Mouse (Mus musculus) kidney, adult 9 months (tissue): ENCODE measurements around the gene Fbxl5.

Source experiments
- DNase-seq: peaks from one replicate; pipeline ENCODE4 v3.0.0; 2022

The Fbxl5 gene

DNA sequence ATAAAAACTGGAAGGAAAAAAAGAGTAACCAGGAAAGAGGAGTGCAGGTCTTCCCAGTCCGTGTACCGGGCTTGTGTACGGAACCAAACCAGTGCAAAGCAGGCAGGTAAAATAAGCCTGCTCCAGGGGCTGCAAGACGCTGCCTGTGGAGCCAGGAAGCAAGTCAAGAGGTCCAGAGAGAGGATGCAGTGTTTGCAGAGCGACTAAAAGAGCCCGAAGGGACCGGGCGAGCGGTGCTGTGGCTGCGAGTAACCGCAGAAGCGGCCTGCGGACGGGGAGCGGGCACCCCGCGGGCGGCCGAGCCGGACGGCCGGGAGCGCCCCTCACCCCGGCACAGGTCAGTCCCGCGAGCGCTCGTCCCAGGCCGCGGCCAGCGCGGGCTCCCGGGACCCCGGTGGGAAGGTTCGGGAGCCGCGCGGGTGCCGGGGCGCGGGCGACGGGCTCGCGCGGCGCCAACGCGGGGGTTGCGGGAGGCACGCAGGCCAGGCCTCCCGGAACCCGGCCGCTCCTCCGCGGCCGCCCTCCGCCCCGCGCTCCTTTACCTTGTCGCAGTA is 39.9 kb downstream of the Fbxl5 start:
- peak; percentile 27 for DNase-seq

DNA sequence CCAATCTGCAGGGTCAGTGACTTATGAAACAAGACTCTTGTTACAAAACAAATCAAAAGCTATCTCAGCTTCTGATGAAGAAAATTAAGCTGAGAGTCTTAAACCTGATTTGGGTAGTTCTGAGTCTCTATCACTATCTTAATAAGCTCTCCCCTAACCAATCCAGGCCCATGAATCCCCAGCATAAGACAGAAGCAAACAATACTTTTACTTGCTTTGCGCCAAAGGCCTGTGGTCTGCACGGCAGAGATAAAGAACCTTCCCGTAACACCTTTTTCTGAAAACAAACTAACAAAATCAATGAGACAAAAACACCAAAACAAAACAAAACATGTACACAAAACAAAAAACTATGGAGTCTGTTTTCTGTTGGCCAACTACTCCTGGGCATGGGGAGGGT is 42.9 kb downstream of the Fbxl5 start:
- DNase-seq, result no peak

DNA sequence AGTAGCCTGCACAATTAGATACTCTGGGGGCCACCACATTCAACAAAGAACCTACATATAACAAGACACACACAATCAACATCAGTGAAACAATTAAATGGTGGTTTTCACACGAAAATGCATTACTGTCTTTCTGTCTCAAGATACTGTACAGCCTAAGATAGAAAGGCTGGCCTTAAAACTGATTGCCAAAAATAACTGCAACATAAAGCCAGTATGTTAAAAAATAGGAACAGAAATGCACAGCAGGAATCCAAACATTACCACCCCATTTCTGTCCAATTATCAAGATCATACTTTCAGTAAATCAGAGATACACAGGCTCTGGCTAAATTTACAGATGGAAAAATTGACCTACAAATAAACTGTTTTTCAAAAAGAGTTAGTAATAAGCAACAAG is 44.4 kb downstream of the Fbxl5 start:
- DNase-seq, result no peak

DNA sequence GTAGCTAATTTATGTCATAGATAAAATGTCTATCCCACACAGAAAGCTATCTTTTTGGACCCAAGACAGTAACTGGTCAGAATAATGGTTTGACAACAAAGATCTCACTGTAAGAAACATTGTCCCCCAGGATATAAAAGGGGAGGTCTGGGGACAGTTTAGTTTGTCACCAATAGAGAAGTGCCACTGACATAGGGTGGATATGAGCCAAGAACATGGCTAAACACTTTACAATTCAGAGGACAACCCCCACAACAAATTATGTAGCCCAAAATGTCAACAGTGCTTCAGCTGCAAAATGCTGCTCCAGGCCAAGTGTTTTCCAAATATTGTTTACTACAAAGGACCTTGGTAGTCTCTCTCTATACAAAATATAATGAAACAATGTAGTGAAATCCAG is 45.0 kb downstream of the Fbxl5 start:
- DNase-seq, result no peak

DNA sequence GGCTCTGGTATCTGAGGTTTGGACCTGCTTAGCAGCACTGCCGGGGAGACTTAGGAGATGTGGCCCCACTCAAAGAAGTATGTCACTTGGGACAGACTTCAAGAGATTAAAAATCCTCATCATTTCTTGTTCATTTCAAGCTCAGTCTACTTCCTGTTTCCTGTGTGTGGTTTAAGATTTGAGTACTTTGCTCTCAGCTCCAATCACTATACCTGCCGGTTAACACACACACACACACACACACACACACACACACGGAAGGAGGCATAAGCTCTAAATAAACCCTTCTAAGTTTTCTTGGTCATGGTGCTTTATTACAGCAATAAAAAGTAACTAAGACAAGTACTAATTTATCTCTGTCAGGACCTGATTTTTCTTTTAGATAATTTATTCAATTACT is 49.9 kb downstream of the Fbxl5 start:
- DNase-seq, result no peak

DNA sequence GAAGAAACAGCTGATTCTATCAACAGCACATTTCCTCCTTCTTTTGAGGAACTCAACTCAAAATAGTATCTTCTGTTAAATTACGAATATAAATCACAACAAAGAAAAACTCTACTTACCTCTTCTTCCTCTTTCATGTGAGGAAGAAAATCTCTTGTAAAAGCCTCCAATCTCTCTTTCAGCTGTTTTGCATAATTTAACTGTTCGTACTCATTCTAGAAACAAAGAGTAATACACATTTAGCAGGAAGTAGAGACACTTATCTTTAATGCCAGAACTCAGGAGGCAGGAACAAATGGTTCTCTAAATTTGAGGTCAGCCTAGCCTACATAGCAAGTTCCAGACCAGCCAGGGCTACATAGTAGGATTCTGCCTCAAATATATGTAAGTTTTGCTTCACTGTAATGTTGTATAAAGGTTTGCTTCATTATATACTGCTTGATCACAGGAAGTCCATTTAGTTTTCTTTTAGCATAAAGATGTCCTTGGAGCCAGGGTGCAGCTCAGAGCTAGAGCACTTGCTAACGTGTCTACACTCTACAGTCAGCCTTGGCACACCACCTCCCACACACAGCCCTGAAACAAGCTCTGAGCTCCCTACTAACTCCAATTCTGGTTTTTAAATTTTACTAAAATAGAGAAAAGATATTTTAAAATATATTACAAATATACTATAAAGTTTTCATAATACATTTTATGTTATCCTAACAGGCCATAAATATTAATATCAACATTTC is 50.7 kb downstream of the Fbxl5 start:
- DNase-seq, result no peak

DNA sequence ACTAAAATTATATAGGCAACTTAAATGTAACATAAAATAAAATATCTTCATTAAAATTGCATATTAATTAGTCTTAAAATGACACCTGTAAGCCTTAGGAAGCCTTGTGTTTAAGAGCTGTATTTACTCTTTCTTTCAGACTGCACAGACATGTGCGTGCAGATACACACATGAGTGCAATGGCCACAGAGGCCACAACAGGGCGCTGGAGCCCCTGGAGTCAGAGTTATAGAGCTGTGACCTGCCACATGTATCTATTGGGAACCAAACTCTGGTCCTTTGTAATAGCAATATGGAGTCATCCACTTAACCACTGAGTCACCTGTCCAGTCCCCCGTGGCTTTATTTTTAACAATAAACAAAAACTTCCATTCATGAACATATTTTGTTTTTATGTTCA is 72.3 kb downstream of the Fbxl5 start:
- DNase-seq, result no peak

DNA sequence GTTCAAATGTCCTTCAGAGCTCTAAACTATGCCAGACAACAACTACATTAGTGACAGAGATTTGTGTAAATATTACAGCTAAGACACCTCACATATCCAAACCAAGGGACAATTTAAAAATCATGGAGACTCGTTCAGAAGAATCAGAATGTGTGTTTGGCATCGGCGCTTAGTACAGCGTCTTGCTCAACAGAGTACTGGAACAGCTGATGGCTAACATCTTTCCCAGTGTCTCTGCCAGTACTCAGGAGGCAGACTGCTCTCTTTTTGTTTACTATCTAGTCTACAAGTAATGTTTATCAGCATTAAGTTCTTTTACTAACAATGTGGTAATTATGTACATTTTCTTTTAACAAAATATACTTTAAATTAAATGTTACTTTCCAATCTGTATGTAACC is 73.4 kb downstream of the Fbxl5 start:
- no peak for DNase-seq

DNA sequence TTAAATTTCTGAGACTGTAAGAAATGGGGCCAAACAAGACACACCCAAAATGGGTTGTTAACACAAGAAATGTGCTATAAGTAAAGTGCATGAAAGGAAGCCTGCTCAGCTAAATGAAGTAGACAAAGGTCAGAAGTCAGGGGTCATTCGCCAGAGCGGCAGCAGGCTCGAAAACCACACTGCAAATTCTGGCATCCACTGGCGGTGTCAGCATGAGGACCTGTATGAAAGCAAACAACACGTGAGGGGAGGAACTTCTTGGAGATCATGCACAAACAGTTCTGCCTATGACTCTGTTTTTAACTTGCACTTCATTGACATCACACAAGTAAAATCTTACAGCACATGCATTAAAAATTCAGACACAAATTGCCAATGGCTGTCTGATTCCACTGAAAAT is 76.3 kb downstream of the Fbxl5 start:
- no peak for DNase-seq

DNA sequence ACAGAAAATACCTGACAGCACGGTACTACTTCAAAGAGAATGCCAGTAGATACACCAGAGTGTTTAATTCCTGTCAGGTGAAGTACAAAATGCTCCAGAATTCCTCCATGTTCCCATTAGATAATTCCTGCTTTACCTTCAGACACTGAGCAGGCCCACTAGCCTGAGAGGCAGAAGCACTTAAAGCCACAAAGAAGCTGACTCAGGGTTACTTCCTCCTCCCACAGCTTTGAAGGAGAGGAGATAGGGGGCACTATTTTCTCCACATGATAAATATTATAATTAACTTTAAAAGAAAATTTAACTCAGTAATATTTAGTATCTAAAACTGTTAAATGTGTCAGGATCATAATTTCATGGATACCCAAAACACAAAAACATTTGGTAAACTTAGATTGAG is 77.3 kb downstream of the Fbxl5 start:
- no peak for DNase-seq

DNA sequence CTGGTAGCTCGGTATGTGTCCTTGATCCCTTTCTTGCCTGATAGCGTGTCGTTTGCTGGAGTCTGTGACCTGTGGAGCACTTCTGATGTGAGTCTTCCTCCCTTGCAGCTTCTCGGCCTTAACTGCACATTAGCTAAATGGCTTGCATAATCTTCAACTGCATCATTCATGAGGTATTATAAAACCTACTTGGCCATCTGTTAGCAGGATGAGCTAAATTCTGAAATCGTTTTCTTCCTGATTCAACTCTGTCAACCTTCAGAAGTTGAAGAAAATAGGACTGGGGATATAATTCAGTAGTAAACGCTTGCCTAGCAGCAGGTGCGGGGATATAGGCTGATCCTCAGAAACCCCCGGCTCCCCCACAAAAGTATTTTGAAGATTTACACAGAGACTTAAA is 89.1 kb downstream of the Fbxl5 start:
- no peak for DNase-seq

DNA sequence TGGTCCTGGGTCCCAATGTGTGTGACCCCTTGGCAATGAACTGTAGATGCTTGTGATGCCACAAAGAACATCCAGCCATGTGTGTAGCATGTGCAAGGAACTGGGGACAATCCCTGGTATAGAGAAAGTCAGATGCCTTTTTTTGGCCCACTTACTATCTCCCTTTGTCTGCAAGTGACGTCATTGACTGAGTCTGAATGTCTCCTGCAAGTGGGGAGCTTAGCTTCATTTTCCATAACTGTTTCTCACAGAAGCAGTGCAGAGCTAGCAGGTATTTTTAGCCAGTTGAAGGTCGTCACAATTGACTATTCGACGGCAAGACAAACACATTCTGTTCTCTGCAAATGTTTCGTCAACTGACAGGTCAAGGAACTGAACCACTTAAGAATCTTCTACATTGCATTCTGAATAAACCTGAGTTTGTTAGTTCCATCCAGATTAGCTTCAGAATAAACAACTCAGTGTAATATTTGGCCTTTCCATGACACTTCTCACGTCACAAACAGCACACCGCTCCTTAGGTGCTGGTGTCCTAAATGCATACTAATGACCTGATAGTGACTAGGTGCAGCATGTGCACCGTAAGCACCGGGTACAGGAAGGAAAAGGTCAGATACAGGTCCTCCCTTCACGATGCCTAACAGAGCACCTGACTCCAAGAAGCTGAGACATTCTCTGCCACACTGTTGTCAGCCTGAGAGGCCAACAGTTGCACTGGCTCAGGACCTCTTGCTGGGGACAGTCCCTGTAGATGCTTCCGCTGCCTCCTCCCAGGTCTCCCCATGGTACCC is 92.9 kb downstream of the Fbxl5 start:
- no peak for DNase-seq

DNA sequence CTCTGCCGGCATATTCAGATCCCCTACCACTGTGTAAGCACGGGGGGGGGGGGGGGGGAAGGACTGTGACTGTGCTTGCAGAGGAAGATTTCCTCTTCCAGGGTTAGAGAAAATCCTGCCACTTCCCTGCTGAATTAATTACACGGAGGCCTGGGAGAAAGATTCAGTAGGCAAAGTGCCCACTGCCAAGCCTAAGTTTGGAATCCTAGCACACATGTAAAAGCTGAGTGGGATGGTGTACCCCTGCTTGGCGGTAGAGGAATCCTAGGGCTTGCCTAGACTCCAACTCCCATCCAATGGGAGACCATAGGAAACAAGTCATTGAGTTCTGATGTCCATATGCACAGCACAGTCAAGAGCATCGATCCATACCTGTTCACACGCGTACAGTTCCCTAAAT is 97.6 kb downstream of the Fbxl5 start:
- DNase-seq, result no peak

DNA sequence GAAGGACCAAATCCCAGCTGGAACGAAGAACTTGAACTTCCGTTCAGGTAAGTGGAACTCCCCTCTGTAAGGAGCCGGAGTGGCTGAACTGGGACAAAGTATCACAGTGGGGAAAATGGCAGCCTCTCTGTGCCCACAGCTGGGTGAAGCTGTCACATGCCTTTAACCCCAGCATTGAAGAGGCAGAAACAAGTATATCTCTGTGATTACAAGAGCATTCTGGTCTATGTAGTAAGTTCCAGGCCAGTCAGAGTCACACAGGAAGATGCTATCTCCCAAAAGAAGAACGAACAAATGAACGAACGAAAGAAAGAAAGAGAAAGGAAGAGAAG is 99.0 kb downstream of the Fbxl5 start:
- no peak for DNase-seq

DNA sequence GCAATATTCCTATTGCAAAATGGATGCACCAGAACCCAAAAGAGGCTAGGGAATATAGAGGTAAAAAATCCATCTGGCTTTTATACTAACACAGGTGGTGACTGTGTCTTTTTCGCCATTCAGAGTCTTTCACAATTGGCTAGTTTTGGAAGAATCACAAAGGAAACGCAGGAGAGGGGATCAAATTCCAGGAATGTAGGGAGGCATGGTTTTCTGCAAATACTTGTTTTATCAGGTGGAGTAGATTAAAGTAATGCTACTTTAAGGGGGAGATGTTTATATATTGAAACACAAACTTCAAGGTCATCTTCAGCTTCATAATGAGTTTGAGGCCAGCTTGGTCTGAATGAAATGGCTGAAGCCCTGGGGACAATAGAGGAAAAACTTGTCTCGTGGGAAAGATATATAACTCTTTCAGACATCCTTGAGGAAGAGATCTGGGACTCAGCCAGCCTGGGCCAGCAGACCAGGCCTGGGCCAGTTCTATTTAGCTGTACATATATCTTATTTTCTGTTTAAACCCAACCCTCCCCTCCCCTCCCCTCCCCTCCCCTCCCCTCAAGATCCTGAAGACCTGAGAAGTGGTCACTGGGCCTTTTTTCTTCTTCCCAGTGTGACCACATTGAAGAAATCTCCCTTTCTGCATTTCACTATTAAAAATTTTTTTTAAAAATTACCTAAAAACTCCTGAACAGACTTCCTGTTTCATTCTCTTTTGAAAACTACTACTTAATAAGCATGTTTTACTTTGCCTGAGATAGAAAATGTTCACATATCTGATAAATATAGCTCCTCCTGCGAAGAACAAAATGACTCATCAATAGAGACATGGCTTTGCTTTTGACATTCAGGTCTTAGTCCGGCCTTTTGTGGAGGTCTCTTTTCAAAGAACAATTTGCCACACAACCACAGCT is 99.6 kb downstream of the Fbxl5 start:
- no peak for DNase-seq

DNA sequence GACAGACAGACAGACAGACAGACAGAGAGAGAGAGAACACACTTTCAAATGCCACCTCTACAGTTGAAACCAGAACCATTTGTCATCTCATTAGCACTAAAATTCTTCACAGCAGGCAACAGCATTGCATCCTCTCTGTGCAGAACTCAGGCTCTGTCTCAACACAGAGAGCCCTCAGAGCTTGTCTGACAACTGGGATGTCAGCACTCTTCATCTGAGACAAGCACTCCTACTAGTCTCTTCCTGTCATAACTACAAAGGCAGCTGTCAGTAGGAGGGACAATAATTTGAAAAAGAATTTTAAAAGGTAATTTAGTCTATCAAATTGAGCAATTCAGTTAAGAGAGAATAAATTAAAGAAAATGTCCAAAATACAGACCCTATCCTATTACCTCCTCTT is 122.2 kb downstream of the Fbxl5 start:
- no peak for DNase-seq

DNA sequence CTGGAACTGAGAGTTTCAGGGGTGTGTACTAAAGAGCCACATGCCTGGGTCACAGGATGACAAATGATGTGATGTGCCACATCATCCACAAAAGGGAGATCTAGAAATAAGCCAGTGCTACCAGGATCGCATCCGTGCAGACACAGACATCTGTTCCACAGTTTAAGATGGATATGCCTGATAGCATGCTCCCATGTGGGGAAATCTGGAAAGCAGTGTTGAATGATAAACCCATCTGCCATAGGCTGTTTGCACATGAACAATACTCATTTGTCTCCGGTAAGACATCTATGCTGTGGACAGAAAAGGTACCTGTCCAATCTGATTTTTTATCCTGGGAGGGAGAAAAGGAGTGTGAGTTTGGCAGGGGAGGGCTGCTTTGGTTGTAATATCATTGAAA is 124.3 kb downstream of the Fbxl5 start:
- no peak for DNase-seq
